Mouse (Mus musculus): ENCODE measurements at regions not wholly inside any gene's neighbourhood (a gene's known extent, or its start where the extent isn't known, plus 50 kb on each side); places are given as distances from the start of the nearest gene placed in this dataset.
A peak's percentile ranks its signal among the peaks of the same experiment; 100 is the strongest.

DNA sequence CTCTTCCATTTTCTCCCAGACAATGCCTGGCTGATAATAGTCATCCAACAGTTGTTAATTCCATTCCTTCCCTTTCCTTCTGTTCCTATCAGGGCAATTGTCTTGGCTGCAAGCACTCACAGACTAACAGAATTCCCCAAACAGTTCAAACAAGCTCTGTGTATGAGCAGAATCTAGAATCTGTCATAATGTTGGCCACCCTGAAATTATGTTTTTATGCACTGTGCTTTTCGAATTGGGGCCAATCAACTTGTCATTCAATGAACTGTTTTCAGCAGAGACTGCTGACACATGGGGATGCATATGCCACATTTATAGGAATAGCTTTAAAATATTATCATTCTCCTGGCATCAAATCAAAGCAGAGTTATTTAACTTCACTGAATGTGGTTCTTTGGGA is 235.8 kb upstream of the Tmtc4 start:
- no peak for DNase-seq

DNA sequence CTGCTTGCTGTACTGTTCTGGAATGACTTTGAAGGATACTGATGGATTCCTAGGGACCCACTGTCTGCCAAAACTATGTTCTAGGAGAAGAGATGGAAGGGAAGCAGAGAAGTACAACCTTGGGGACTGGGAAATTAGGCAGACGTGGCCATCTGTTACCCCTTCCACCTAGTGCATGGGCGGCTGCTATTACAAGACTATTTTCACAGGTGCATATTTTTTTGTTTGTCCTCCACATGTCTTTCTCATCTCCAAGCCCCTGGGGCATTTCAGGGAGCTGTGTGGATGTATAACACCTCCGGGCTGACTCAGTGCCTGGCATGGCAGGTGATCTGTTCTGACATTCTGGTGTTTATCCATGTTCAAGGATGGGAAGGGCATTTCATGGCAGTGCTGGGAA is 226.4 kb upstream of the Tmtc4 start:
- DNase-seq: no peak

GRCm38 (mm10) chr14:123202848-123203247 is 219.0 kb upstream of the Tmtc4 start:
- DNase-seq: no peak

- no peak for DNase-seq
Measured at GRCm38 (mm10) chr14:123202313-123202712, 218.5 kb upstream of the Tmtc4 start.

DNA sequence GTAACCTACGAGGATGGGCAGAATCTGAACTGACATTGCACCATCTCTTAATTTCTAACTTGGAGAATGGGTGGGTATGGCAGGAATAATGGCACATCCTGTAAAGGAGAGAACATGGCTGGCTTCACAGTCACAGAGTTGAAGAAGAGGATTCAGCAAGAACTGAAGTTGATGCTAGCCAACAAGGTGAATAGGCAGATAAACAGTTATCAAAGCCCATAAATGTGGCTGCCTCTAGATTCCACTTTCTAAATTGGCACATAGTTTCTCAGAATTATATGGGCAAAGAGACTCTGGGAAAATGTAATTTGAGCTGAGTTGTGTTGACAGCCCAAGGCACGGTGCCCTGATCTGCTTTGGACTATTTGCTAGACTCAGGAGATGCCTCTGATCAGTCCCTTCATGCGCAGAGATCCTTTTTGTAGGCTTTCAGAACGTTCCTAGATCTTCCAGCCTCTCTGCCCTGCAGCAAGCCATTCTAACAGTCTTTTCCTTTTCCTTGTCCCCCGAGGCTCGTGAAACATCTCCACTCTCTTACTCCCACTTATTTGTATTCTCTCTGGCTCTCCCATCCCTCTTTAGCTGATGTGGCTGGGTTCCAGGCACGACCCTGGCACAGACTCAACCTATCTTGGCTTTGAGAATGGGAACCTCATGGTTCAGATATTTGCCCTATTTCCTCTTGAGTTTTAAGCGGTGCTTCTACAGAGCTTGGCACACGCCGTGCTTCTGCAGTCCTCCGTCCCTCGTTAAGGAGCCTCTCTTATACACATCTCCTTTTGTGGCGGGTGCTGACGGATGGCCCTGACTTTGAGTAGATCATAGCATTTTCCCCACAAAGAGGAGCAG is 217.8 kb upstream of the Tmtc4 start:
- DNase-seq: peak; percentile 2

- DNase-seq: no peak
Measured at GRCm38 (mm10) chr14:123199111-123199510, 215.3 kb upstream of the Tmtc4 start.

- DNase-seq: no peak
Measured at GRCm38 (mm10) chr14:123192574-123192973, 208.7 kb upstream of the Tmtc4 start.

GRCm38 (mm10) chr14:123190729-123191128 is 206.9 kb upstream of the Tmtc4 start:
- no peak for DNase-seq

- no peak for DNase-seq
Measured at GRCm38 (mm10) chr14:123187270-123188058, 203.6 kb upstream of the Tmtc4 start.

DNA sequence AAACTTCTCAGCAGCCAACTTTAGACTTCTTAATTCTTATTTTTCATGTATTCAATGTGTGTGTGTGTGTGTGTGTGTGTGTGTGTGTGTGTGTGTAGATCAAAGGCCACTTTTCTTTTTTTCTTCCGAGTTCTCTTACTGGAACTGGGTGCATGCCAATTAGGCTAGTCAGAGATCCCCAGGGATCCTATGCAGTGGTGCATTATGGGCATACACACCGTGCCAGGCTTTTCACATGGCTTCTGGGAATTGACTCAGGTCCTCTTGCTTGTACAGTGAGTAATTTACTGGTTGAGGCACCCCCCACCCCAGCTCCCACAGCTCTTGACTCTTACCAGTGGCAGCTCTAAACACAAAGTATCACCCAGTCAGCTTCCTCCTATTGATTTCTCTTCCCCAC is 189.3 kb upstream of the Tmtc4 start:
- peak; percentile 9 for DNase-seq

DNA sequence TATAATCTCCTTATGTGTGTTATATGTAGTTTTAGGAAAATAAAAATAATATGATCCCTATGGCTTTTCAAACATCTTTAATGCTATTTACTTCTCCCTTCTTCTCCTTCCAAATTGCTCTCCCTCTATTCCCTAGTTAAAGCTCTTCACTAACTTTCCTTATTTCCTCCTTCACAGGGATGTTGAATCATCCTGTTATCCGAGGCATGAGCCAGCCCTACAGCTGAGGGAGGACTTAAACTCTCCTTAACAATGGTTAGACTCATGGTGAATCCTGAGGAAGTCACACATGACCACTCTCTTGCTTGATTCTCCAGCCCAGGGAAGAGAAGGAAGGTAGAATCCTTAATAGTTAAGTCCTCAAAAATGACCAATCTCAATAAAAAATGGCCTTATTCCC is 188.0 kb upstream of the Tmtc4 start:
- DNase-seq: no peak

DNA sequence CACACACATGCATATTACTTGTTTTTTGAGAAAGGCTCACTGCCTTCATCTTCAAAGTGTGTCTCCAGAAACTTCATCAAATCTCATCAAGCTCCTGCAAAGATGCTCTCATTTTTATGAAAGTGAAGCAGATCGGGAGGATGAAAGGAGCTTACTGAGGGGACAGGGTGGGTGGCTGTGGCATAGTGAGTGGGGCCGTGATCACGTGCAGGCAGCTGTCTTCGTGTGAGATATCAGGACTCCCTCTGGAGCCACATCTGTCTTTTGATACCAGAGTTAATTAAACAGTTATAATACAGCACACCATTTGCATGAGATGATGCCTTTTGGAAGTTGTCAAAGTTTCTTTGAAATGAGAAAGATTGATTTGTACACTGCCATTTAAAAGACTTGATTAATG is 180.0 kb upstream of the Tmtc4 start:
- DNase-seq: no peak

- no peak for DNase-seq
Measured at GRCm38 (mm10) chr14:123143489-123144046, 159.7 kb upstream of the Tmtc4 start.

DNA sequence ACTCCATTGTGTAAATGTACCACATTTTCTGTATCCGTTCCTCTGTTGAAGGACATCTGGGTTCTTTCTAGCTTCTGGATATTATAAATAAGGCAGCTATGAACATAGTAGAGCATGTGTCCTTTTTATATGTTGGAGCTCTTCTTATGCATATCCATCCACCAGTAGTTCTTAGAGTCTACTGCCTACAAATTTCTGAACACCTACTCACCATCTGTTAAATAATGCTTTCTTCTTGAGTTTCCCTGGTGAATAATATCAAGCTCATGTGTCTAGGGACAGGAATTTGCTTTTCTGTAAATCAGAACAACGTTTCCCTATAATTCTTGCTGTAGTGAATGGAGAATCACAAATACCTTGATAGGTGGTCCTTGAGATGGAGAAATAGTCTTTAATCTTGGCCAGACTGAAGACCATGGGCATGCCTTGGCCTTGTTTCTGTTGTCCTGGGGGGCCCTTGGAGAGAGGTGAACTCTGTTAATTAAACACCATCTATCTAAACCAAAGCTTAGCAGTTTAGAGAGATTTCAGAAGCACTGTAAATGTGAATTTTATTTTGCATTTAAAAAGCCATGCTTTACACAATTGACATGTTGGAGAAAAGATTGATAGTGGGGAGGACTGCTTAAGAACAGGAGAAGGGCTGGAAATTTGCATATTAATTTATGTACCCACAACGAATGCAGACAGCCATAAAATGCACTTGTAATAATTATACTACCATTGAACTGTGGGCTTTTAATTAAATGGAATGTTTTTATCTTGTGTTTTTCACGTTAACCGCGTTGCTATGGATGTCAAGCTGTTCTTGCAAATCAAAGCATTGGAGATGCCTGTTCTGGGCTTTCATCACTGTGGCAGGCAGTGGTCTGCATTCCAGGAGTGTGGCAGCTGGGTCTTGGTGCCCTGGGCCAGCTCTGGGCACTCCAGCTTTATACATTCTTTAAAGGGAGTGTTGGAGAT is 155.2 kb upstream of the Tmtc4 start:
- no peak for DNase-seq

DNA sequence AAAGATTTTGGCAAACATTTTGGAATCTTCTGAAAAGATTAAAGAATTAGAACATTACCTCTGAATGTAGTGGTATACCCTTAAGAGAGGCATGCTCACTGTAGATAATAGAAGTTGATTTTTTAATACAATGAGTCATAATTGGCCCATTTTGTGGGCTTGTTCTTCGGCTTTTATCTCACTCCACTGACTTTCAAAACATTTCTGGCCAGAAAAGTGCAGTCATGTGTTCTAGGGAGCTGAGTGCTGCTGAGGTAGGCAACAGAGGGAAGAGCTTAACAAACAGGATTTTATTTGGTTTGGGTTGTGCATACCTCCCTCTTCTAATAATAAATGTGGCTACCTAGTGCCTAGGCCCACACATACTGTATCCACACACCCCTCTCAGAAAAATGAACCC is 150.1 kb upstream of the Tmtc4 start:
- no peak for DNase-seq

- no peak for DNase-seq
Measured at GRCm38 (mm10) chr14:123120361-123120760, 136.5 kb upstream of the Tmtc4 start.

DNA sequence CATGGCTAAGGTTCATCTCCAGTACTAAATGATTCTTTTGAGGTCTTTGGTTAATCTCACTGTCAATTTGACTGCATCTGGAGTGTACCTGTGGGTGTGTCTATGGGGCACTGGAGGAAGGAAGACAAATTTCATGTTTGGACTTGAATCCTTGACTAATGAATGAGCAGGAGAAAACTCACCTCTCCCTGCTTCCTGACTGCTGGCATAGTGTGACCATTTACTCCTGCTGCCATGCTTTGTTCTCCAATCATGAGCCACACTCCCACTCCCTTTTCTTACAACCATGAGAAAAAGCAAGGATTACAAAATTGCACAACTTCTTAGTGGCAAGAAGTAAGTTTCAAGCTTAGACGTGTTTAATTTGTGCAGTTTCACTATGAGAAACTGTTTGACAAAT is 132.5 kb upstream of the Tmtc4 start:
- no peak for DNase-seq

- DNase-seq: no peak
Measured at GRCm38 (mm10) chr14:123110533-123110932, 126.7 kb upstream of the Tmtc4 start.

- no peak for DNase-seq
Measured at GRCm38 (mm10) chr14:123100371-123100770, 116.5 kb upstream of the Tmtc4 start.

DNA sequence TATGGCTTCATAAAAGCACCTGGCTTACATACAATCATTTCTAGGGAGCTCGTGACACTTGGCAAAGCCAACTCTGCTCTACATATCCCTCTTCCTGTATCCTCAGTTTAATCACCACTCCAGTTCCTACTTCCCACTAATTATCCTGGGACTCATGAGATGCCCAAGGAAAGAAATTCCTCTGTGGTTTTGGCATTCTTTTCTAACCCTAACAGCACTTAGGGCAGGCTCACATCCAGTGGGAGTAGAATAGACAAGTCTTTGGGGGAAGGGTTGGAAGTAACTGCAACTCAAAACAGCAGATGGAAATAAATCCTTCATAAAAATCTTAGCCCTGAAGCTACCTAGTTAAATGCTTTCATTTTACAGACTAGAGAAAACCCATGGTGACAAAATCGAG is 112.3 kb upstream of the Tmtc4 start:
- no peak for DNase-seq

DNA sequence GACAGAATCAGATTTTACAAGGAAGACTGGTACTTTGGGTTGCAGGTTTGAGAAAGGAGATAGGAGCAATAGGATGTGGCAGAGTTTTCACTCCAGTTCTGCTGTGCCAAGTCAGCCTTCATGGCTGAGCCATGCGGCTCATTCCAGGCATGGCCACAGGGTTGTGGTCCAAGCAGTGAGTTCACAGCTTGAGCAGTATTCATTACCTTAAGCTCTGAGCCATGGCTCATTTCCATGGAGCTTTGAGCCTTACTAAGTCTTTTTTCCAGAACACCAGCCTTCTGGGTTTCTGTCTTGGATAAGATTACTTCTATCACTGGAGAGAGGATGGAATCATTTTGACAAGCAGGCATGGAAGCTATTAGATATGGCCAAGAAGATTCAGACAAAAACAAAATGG is 98.2 kb upstream of the Tmtc4 start:
- DNase-seq: no peak

- no peak for DNase-seq
Measured at GRCm38 (mm10) chr14:123081016-123081714, 97.3 kb upstream of the Tmtc4 start.
